Mouse (Mus musculus): ENCODE measurements around the gene Tns4. TPM values are rescaled to one million over a fixed set of nuclear protein-coding genes. Genes with fewer than 3 reads are reported as not detected.

Tns4 gene
- polyA plus RNA-seq, 1 experiment from 2014 or later, result 0.11 TPM

- H3K27ac ChIP-seq (ENCODE audit: poor library complexity, severe bottlenecking), result no peak overlapping the region
- no peaks in the 10 kb centered on the region for H3K9me3 ChIP-seq (replicated peaks)
- no peak; the same call in 1 of the 2 replicates for ATAC-seq (ENCODE audit: insufficient number of reproducible peaks, low FRiP score)
- 19% methylated on average over 6 of the region's 6 CpGs for WGBS
- peaks cover 14% of the 10 kb centered on the region; the same call in 1 of the 2 replicates for H3K4me1 ChIP-seq (replicated peaks)
- H3K4me2 ChIP-seq, result no peak overlapping the region
- H3K27me3 ChIP-seq (replicated peaks), result no peaks in the 10 kb centered on the region
- H3K9ac ChIP-seq, result no peak overlapping the region
- no peak overlapping the region for H3K4me3 ChIP-seq
- H3K36me3 ChIP-seq, result no peaks in the 10 kb centered on the region
These were observed 17.2 kb downstream of the Tns4 start for GRCm38 (mm10) chr11:99071866-99072265.

GRCm38 (mm10) chr11:99068455-99068854, 20.7 kb downstream of the Tns4 start:
- Histone ChIP-seq H3K27me3 (replicated peaks) (no peaks in the 10 kb centered on the region), H3K4me3 (no peak overlapping the region), H3K9me3 (replicated peaks) (no peaks in the 10 kb centered on the region), H3K27ac (ENCODE audit: poor library complexity, severe bottlenecking) (no peak overlapping the region), H3K4me2 (no peak overlapping the region), H3K4me1 (replicated peaks) (peaks cover 21% of the 10 kb centered on the region), H3K9ac (no peak overlapping the region), H3K36me3 (no peaks in the 10 kb centered on the region)
- 77% methylated on average over 5 of the region's 5 CpGs for WGBS
- no peak for ATAC-seq (ENCODE audit: insufficient number of reproducible peaks, low FRiP score)

- Histone ChIP-seq H3K9me3 (replicated peaks) (no peaks in the 10 kb centered on the region), H3K36me3 (no peaks in the 10 kb centered on the region), H3K4me1 (replicated peaks) (peaks cover 25% of the 10 kb centered on the region), H3K4me3 (no peak overlapping the region), H3K4me2 (no peak overlapping the region), H3K9ac (no peak overlapping the region), H3K27ac (ENCODE audit: poor library complexity, severe bottlenecking) (no peak overlapping the region), H3K27me3 (replicated peaks) (no peaks in the 10 kb centered on the region)
- ATAC-seq (ENCODE audit: insufficient number of reproducible peaks, low FRiP score), result no peak
- 85% methylated on average over 8 of the region's 8 CpGs for WGBS
These were observed 21.5 kb downstream of the Tns4 start for GRCm38 (mm10) chr11:99067591-99067990.

GRCm38 (mm10) chr11:99065979-99066378, 23.1 kb downstream of the Tns4 start:
- 3% methylated on average over 2 of the region's 2 CpGs for WGBS
- Histone ChIP-seq H3K4me2 (peak overlapping the region; percentile 31; the same call in 1 of the 2 replicates), H3K4me3 (no peak overlapping the region), H3K27ac (ENCODE audit: poor library complexity, severe bottlenecking) (peak overlapping the region; percentile 42; the same call in 1 of the 2 replicates), H3K27me3 (replicated peaks) (no peaks in the 10 kb centered on the region), H3K9ac (no peak overlapping the region), H3K36me3 (no peaks in the 10 kb centered on the region), H3K4me1 (replicated peaks) (peaks cover 17% of the 10 kb centered on the region), H3K9me3 (replicated peaks) (no peaks in the 10 kb centered on the region)
- ATAC-seq (ENCODE audit: insufficient number of reproducible peaks, low FRiP score), result peak; percentile 26

- peak overlapping the region; percentile 31; the same call in 1 of the 2 replicates for H3K4me2 ChIP-seq
These were observed 23.8 kb downstream of the Tns4 start for GRCm38 (mm10) chr11:99065353-99065752.

GRCm38 (mm10) chr11:99063406-99064131, 25.5 kb downstream of the Tns4 start:
- Histone ChIP-seq H3K27me3 (replicated peaks) (no peaks in the 10 kb centered on the region), H3K9me3 (replicated peaks) (peaks cover 10% of the 10 kb centered on the region), H3K27ac (ENCODE audit: poor library complexity, severe bottlenecking) (no peak overlapping the region), H3K4me2 (no peak overlapping the region), H3K9ac (no peak overlapping the region), H3K36me3 (no peaks in the 10 kb centered on the region), H3K4me3 (no peak overlapping the region), H3K4me1 (replicated peaks) (peaks cover 17% of the 10 kb centered on the region)
- ATAC-seq (ENCODE audit: insufficient number of reproducible peaks, low FRiP score), result no peak
- WGBS, result 32% methylated on average over 8 of the region's 8 CpGs

More at GRCm38 (mm10) chr11:99065353-99065752, 23.8 kb downstream of the Tns4 start:
- no peak overlapping the region for H3K9ac ChIP-seq
- H3K36me3 ChIP-seq, result no peaks in the 10 kb centered on the region
- H3K27ac ChIP-seq (ENCODE audit: poor library complexity, severe bottlenecking), result no peak overlapping the region; the same call in 1 of the 2 replicates
- H3K9me3 ChIP-seq (replicated peaks), result no peaks in the 10 kb centered on the region
- ATAC-seq (ENCODE audit: insufficient number of reproducible peaks, low FRiP score), result no peak
- 72% methylated on average over 3 of the region's 3 CpGs for WGBS
- H3K4me3 ChIP-seq, result no peak overlapping the region
- H3K27me3 ChIP-seq (replicated peaks), result no peaks in the 10 kb centered on the region
- peaks cover 17% of the 10 kb centered on the region for H3K4me1 ChIP-seq (replicated peaks)

GRCm38 (mm10) chr11:99062661-99063060, 26.4 kb downstream of the Tns4 start:
- 82% methylated on average over 7 of the region's 7 CpGs for WGBS
- H3K27me3 ChIP-seq (replicated peaks), result no peaks in the 10 kb centered on the region
- ATAC-seq (ENCODE audit: insufficient number of reproducible peaks, low FRiP score), result no peak

GRCm38 (mm10) chr11:99060435-99060834, 28.7 kb downstream of the Tns4 start:
- Histone ChIP-seq H3K27me3 (replicated peaks) (no peaks in the 10 kb centered on the region), H3K9me3 (replicated peaks) (peaks cover 10% of the 10 kb centered on the region), H3K4me3 (no peak overlapping the region), H3K36me3 (no peaks in the 10 kb centered on the region), H3K4me2 (no peak overlapping the region), H3K9ac (0 out of 2 replicates have a peak overlapping the region, but pooled peaks have one; percentile 7), H3K4me1 (replicated peaks) (peaks cover 12% of the 10 kb centered on the region), H3K27ac (ENCODE audit: poor library complexity, severe bottlenecking) (no peak overlapping the region)
- ATAC-seq (ENCODE audit: insufficient number of reproducible peaks, low FRiP score), result no peak
- 76% methylated on average over 3 of the region's 3 CpGs for WGBS

More at GRCm38 (mm10) chr11:99062661-99063060, 26.4 kb downstream of the Tns4 start:
- no peak overlapping the region for H3K4me2 ChIP-seq
- H3K9ac ChIP-seq, result no peak overlapping the region
- peaks cover 10% of the 10 kb centered on the region for H3K9me3 ChIP-seq (replicated peaks)
- no peak overlapping the region for H3K27ac ChIP-seq (ENCODE audit: poor library complexity, severe bottlenecking)
- no peaks in the 10 kb centered on the region for H3K36me3 ChIP-seq
- H3K4me1 ChIP-seq (replicated peaks), result peaks cover 17% of the 10 kb centered on the region
- no peak overlapping the region for H3K4me3 ChIP-seq

GRCm38 (mm10) chr11:99055571-99056452, 33.3 kb downstream of the Tns4 start:
- H3K4me3 ChIP-seq, result no peak overlapping the region
- peaks cover 11% of the 10 kb centered on the region; the same call in 1 of the 2 replicates for H3K4me1 ChIP-seq (replicated peaks)
- H3K27me3 ChIP-seq (replicated peaks), result no peaks in the 10 kb centered on the region
- no peak; the same call in 1 of the 2 replicates for ATAC-seq (ENCODE audit: insufficient number of reproducible peaks, low FRiP score)
- 27% methylated on average over 8 of the region's 8 CpGs for WGBS
- H3K27ac ChIP-seq (ENCODE audit: poor library complexity, severe bottlenecking), result 0 out of 2 replicates have a peak overlapping the region, but pooled peaks have one; percentile 1
- peaks cover 24% of the 10 kb centered on the region for H3K36me3 ChIP-seq
- H3K4me2 ChIP-seq, result no peak overlapping the region
- H3K9ac ChIP-seq, result no peak overlapping the region
- H3K9me3 ChIP-seq (replicated peaks), result peaks cover 10% of the 10 kb centered on the region

- Histone ChIP-seq H3K9ac (no peak overlapping the region), H3K36me3 (peaks cover 29% of the 10 kb centered on the region), H3K4me1 (replicated peaks) (peaks cover 11% of the 10 kb centered on the region; the same call in 1 of the 2 replicates), H3K9me3 (replicated peaks) (peaks cover 10% of the 10 kb centered on the region), H3K4me2 (no peak overlapping the region), H3K27ac (ENCODE audit: poor library complexity, severe bottlenecking) (no peak overlapping the region), H3K27me3 (replicated peaks) (no peaks in the 10 kb centered on the region), H3K4me3 (no peak overlapping the region)
- ATAC-seq (ENCODE audit: insufficient number of reproducible peaks, low FRiP score), result peak; percentile 37; the same call in 1 of the 2 replicates
- 35% methylated on average over 4 of the region's 4 CpGs for WGBS
These were observed 34.0 kb downstream of the Tns4 start for GRCm38 (mm10) chr11:99055143-99055542.

- peak overlapping the region; percentile 85 for H3K27ac ChIP-seq (ENCODE audit: poor library complexity, severe bottlenecking)
- ATAC-seq (ENCODE audit: insufficient number of reproducible peaks, low FRiP score), result no peak
- WGBS, result 50% methylated on average over 2 of the region's 2 CpGs
- no peaks in the 10 kb centered on the region for H3K27me3 ChIP-seq (replicated peaks)
- H3K9me3 ChIP-seq (replicated peaks), result no peaks in the 10 kb centered on the region
- H3K36me3 ChIP-seq, result peaks cover 46% of the 10 kb centered on the region
- H3K4me1 ChIP-seq (replicated peaks), result peaks cover 46% of the 10 kb centered on the region
- H3K4me2 ChIP-seq, result peak overlapping the region; percentile 30
- H3K9ac ChIP-seq, result peak overlapping the region; percentile 50; the same call in 1 of the 2 replicates
- no peak overlapping the region for H3K4me3 ChIP-seq
These were observed 41.5 kb downstream of the Tns4 start for GRCm38 (mm10) chr11:99047643-99048042.

Measured in heart, embryonic 12.5 days (tissue).